Mouse (Mus musculus): ENCODE measurements around the gene Jazf1. TPM values are rescaled to one million over a fixed set of nuclear protein-coding genes. Genes with fewer than 3 reads are reported as not detected.

Jazf1 gene
- total RNA-seq, 2 experiments from 2014 or later, result 2.8 to 3.2 TPM

DNA sequence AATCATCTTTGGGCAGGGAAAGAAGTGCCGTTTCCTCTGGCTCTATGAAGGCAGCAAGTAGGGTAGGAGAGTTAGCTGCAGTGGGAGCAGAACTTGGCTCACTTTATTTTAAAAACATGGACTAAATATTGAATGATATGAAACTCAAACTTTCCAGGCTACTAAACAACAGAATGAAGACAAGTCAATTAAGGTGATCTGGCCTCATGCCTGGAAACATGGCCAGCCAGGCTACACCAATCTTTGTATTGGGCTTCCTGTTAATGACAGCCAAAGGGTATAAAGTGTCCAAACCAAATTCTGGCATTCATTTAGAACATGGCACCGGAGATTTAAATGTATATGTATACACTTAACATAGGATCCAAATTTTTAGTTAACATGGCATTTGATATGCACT lies 199.2 kb downstream of the Jazf1 start:
- intact Hi-C loops (cut with DNase I), result no loop called here
- peak; percentile 10 for DNase-seq (ENCODE audit: low spot score)

DNA sequence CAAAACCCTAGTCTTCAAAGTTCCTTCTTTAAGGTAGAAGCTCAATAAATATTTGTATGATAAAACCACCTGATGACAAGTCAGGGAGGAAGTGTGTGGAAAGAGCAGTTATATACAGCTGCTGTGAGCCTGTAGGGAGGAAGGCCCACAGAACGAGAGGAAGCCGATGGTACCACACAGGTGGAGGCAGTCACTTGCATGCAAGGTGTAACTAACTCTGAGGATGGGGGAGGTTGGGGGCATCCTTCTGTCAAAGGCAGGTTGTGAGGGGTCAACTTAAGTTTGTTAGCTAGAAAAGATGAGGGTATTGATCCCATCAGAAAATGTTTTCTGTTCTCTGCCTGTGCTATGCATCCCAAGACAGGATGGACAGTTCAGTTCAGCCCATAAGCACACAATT lies 200.1 kb downstream of the Jazf1 start:
- intact Hi-C loops (cut with DNase I), result no loop called here
- no peak for DNase-seq (ENCODE audit: low spot score)

DNA sequence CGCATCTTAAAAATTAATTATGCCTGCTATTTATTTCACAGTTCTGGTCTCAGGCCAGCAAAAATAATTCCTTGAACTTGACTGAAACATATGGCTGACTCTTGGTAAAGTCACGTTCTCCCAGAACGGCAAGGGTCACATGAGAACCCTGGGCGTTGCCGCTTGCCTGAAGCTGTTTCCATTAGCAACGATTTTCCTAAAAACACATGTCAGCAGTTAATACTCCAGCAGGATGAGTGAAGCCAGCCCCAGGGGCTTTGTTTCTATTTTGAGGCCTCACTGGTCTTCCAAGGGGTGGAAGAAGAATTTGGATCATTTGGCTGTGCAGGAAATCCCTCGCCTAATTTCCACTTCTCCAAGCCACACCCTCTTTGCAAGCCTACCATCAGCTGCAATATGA lies 206.5 kb downstream of the Jazf1 start:
- intact Hi-C loops (cut with DNase I), result no loop called here
- peak; percentile 37 for DNase-seq (ENCODE audit: low spot score)

DNA sequence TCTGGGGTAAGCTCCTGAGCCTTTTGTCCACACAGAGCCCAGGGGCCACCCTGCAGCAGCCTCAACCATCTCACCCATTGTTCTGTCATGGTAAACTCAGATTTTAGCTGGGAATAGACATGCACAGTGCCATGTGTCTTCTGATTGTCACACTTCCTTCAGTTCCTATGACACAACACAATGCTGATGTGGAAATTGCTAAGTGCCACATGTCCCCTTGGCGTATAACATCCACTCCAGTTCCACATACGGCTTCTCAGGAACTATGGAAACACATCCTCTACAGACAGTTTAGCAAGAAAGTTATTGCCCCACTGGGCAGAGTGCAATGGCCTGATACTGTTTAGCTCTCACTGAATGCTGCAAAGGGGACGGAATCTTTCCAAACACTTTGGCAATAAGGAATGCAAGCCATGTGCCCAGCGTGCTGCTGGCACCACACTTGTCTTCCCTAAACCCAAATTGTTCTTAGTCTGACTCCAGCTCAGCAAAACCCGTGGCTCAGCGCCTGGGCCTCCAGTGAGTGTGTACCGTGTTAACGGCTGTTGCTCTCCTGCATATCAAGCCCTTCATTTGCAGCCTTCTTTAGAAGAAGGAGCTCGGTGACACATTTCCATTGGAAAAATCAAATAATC lies 207.1 kb downstream of the Jazf1 start:
- DNase-seq (ENCODE audit: low spot score), result no peak
- intact Hi-C loops (cut with DNase I), result no loop called here

DNA sequence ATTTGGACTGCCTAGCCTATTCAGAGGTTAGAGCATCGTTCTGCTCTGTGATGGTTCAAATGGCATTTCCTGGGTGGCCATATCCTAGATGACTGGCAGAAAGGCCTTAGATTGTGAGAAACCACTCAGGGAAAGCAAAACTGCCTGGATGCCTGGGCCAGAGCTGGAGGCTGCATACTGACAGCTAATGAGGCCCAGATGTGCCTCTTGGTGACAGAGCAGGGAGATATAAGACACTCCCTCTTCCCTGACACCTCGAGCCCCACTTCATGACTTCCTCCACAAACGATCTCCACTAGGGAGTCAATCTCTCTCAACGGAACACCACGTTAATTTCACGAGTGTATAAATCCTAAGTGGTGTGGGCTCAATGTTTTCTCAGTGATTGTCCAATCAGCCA lies 207.7 kb downstream of the Jazf1 start:
- intact Hi-C loops (cut with DNase I), result no loop called here
- DNase-seq (ENCODE audit: low spot score), result no peak

DNA sequence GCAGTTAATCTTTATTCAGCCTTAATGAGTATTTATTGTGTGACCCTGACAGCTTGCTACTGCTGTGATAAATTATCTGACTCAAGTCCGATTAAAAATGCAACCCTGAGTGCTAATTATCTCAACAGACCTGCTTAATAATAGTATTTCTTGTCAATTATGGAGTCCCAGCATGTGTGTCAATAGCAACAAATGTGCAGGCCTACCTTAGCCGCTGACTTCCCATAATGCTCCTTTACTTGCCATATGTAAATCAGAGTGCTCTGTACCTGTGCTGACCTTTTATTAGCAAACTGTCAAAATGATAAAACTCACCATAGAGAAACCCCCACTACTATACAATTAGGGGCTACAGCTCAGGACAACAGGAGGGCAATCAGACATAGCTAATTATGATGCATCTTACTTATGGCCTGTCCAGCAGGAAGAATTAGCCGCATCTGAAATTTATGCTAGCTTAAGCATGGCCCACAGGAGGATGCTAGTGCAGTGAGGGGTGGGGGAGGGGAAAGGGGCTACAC lies 209.5 kb downstream of the Jazf1 start:
- DNase-seq (ENCODE audit: low spot score), result no peak
- intact Hi-C loops (cut with DNase I), result no loop called here

DNA sequence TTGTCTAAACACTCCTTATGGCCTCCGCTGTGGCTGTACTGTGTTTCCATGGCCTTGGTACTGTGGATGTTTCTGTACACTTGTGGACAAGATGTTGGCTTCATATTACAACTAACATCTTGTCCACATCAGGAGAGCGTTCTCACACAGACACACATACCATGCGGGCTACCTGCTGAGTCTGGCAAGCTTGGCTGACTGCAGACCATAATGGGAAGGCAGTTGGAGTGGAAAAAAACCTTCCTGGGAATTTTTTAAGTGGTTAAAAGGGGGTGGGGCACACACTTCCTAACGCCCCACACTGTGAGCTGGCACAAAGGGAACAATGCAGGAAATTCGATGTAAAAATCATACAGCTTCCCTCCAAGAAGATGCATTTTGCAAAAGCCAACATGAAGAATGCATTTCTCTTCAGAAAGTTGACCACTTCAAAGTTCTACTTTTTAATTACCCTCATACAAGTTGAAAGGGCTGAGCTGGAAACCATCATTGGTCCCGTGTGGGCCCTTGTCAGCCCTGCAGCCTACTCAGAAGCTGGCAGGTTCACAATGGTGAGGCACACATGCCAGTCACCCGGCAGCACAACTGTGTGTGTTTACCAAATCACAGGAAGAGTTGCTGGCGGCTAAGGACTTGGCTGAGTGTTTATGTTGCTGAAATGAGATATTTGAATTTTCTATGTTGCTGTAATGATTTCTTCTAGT lies 215.9 kb downstream of the Jazf1 start:
- intact Hi-C loops (cut with DNase I), result no loop called here

DNA sequence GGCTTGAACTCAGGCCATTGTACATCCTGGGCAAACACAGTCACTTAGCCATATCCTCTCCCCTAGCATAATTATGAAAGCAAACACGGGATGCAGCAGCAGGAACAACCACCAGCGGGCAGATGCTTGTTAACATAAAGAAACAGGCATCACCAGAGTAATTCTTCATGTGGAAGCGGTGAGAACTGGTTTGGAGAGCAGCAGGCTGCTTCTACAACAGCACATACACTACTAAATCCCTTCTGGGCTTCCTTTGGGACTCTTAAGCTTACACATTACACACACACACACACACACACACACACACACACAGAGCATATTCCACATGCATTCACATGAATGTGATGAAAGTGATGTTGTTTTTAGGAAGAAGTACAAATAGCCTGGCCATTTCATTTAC lies 216.5 kb downstream of the Jazf1 start:
- DNase-seq (ENCODE audit: low spot score), result no peak
- intact Hi-C loops (cut with DNase I), result no loop called here

More for the DNA sequence above, 215.9 kb downstream of the Jazf1 start:
- no peak for DNase-seq (ENCODE audit: low spot score)

DNA sequence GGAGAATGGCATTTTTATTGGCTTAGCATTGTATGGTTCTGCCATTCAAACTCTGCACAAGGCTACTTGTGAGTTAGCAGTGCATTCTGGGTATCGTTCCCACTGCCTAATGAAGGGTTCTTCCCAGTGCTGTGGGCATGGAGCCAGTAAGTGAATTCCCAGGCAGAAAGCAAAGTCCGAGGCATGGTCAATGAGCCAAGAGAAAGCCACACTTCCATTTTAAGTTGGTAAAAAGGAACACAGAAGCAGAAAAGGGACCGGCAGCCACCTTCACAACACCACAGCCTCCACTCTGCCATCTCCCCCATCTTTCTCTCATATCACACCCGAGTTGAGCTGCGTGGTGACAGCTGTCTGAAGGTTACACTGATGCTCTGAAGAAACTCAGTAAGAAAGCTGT lies 217.4 kb downstream of the Jazf1 start:
- intact Hi-C loops (cut with DNase I), result no loop called here
- DNase-seq (ENCODE audit: low spot score), result peak; percentile 28

DNA sequence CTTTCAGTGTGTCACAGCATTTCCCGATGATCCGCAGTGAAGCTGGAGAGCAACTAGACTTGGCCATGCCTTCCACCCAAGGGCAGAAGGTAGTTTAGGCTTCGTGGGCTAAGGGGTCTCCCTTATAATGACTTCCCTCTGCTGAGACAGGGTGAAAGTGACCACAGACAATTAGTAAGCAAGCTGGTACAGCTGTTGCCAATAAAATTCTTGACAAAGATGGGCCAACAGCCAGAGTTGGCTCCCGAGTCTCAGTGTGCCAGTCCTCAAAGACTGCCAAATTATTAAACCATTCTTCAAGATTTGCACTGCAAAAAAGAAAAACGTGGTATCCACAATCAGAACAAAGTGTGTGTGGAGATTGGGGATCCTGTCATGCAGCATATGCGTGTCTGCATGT lies 220.2 kb downstream of the Jazf1 start:
- intact Hi-C loops (cut with DNase I), result no loop called here
- DNase-seq (ENCODE audit: low spot score), result no peak

DNA sequence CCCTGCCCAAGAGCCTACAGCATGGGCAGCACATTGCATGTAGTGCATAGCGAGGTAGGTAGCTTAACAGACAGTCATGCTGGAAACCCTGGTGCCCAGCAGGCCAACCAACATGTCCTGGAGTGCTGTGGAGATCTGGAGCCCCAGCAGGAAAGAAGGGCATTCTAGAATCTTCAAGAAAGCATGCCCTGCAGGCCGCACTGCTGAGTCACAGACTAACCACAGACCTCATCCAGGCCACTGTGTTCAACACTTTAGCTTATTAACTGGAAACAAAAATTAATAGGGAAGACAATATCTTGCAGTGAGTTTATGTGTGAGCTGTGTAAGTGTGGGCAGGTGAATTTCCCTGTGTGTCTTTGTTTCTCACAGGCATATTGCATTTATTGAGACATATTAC lies 222.1 kb downstream of the Jazf1 start:
- DNase-seq (ENCODE audit: low spot score), result no peak
- intact Hi-C loops (cut with DNase I), result no loop called here

DNA sequence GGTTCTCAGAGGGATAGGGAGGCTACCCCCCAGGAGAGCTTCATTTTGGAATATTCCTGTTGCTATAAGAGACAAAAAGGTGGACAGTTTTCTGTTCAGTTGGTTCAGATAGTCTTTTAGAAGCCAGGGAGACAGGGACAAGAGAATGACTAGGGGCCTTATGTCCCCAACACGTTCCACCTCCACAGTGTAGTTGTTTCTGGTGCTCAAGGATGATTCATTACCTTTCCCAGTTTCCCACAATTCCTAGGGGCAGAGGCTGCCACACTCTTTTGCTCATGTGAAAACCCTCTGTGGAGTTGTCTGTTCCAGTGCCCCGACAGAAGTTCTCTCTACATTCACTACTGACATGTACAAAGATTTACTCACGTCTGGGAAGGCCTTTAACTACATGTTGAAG lies 223.7 kb downstream of the Jazf1 start:
- intact Hi-C loops (cut with DNase I), result loop anchor here (5.0 kb wide), 1 partner anchor 122 kb away; no protein-coding TSS in a partner anchor
- DNase-seq (ENCODE audit: low spot score), result no peak

DNA sequence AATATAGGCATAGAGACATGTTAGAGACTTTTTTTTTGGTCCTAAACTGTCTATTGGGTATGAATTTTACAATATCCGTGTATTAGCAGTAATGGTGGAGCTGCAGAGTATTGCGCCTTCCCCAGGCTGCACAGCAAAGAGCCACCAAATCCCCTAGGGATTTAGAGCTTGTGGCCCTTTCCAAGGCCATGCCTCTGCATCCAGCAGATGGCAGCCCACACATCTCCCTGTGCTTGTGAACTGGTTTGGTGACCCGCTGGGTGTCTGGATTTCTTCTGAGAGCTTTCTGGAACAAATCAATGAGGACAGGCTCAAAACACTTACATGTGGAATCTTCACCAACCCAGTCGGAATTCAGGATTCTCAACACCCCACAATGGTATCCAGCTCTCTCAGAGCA lies 225.4 kb downstream of the Jazf1 start:
- DNase-seq (ENCODE audit: low spot score), result no peak
- intact Hi-C loops (cut with DNase I), result loop anchor here (1.0 to 5.0 kb wide), 2 partner anchors 76 to 121 kb away; no protein-coding TSS in a partner anchor

DNA sequence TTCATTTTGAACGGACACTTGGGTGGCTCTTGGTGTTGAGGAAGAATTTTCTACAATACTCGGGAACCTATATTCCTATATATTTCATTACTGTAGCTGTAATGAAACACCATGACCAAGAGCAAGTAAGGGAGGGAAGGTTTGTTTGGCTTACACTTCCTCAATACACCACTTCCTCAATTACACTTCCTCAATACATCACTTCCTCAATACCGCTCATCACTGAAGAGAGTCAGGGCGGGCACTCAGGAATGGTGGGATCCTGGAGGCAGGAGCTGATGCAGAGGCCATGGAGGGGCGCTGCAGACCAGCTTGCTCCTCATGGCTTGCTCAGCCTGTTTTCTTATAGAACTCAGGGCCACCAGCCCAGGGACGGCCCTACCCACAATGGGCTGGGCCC lies 225.8 kb downstream of the Jazf1 start:
- intact Hi-C loops (cut with DNase I), result loop anchor here (5.0 kb wide), 1 partner anchor 120 kb away; no protein-coding TSS in a partner anchor
- DNase-seq (ENCODE audit: low spot score), result no peak

DNA sequence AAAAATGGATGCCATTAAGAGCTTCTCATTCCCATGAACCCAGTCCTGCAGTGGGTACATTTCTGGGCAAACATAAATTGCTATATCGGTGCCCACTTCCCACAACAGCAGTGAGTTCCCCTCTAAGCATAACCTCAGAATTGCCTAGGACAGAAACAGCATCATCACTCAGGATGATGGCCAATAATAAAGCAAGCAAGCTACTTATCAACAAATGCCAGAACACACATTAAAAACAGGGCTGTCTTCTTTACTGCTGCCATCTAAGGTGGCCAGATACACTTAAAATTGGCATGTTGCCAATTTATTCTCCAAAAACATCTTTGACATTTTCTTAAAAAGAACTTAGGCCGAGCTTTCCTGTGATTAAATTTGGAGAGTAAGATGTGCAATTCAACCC lies 226.8 kb downstream of the Jazf1 start:
- no peak for DNase-seq (ENCODE audit: low spot score)
- intact Hi-C loops (cut with DNase I), result loop anchor here (5.0 kb wide), 1 partner anchor 119 kb away; no protein-coding TSS in a partner anchor

DNA sequence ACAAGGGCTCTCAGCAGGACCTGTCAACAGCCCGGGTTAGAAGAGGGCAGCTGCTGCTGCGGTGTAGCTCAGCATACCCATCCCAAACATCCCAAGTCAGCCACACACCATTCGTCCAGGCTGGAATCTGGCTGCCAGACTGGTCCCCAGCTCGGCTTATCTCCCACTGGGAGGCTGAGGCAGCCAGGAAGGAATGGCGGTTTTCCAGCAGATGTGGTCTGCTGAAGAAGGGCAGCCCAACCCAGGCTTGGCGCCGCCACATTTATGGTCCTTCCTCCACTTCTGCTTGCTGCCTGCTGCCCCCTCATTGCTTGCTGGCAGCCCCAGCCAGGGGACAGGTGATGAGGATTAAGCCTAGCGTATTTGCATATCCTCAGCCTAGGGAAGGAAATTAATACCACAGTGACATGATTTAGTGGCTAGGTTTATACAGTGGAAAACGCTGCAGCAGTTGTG lies 227.8 kb downstream of the Jazf1 start:
- intact Hi-C loops (cut with DNase I), result loop anchor here (5.0 kb wide), 1 partner anchor 118 kb away; no protein-coding TSS in a partner anchor

DNA sequence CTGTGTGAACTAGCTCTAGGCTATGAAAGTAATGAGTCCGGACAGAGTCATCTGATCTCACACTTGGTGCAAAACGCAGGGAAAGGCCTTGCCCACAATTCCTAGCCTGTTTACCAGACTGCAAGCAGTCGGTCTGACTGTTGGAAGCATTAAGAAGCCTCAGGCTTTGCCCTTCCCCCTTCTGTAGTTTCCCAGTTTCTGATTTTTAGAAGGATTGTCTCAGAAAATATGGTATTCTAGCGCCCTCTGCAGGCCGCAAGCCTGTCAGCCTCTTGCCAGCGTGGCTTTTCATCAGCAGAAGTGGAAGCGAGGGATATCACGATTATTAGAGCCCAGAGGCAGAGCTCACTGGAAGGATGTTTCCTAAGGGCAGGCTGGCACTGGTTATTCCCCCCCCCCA lies 229.7 kb downstream of the Jazf1 start:
- intact Hi-C loops (cut with DNase I), result loop anchor here (1.0 to 5.0 kb wide), 5 partner anchors 176 to 582 kb away; no protein-coding TSS in a partner anchor
- DNase-seq (ENCODE audit: low spot score), result peak; percentile 51

More for the DNA sequence above, 227.8 kb downstream of the Jazf1 start:
- no peak for DNase-seq (ENCODE audit: low spot score)

DNA sequence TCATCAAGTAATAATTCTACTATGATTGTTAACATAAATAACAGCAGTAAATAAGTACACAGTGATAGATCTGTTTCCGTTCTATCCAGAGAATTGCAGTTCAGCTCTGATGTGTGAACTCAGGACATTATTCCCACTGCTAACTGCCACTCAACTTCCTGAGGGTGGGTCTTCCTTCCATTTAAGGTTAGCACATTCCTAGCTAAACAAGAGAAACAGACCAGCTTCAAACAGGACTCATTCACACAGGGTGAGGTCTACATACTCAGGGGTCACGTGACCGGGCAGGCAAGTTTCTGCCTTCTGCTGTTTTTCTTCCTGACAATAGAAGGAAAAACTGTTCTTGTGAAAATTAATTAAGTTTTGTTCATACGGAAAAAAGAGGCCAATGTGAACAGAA lies 230.6 kb downstream of the Jazf1 start:
- no peak for DNase-seq (ENCODE audit: low spot score)
- intact Hi-C loops (cut with DNase I), result loop anchor here (1.0 to 5.0 kb wide), 5 partner anchors 175 to 581 kb away; no protein-coding TSS in a partner anchor

DNA sequence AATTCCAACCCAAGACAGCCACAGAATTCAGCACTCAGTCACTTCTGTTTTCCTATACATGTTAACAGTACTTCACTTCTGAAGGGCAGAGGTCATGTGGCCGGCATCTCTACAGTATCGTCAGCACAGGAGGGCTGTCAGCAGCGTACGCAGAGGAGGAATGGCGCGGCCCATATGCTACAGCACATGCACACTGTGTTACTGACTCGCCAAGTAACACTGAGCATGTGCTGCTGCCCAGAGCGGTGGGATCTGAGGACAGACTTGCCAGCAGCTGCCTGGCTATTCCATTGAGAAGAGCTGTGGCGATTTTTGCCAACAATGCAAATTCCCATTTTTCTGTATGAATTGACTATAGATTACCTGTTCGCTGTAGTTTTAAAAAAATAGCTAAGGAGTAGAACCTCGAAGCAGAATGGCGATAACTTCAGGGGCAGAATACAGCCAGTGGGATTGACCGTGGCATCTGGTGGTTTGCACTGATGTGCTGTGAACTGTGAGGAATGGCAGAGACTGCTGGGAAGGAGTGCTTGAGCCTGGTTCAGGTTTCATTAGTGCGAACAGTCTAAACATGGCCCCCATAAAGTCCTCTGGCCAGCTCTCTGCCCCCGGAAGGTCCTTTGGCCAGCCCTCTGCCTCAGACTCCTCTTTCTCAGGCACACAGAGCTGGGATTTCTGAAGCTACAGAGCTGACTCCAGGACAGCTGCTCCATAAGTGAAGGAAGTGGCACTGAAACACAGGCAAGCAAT lies 232.1 kb downstream of the Jazf1 start:
- intact Hi-C loops (cut with DNase I), result loop anchor here (5.0 kb wide), 2 partner anchors 259 to 564 kb away; no protein-coding TSS in a partner anchor

DNA sequence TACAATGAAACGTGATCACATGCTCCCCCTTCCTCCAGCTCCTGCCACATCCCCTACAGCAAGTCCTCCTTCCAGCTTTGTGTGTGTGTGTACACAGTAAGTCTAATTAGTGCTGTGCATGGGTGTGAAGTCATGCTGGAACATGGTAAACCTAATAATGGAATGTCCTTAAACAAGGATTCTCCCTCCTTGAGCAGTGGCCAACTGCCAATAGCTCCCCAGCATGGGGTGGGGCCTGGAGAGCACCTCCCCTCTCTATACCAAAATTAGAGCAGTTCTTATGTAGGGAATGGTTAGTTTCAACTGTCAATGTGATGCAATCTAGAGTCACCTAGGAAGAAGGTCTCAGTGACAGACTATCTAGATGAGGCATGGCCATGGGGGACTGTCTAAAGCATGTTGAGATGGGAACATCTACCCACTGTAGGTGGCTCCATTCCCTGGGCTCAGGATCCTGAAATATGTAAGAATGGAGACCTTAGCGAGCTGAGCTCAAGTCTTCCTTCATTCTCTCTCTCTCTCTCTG lies 240.6 kb downstream of the Jazf1 start:
- intact Hi-C loops (cut with DNase I), result no loop called here
- DNase-seq (ENCODE audit: low spot score), result no peak

More for the DNA sequence above, 232.1 kb downstream of the Jazf1 start:
- DNase-seq (ENCODE audit: low spot score), result no peak
